Mouse (Mus musculus) C2C12 (cell line): ENCODE data around the gene Vmn1r194.

Experiments used
- CEBPB ChIP-seq: IDR thresholded peaks from one replicate; pipeline ENCODE4 v1.6.1; 2011; ENCODE audit warnings: low read depth, mild to moderate bottlenecking, control low read depth, moderate library complexity
- CTCF ChIP-seq: IDR thresholded peaks from one replicate; pipeline ENCODE4 v1.5.1; 2011; ENCODE audit not compliant: control insufficient read depth, insufficient read depth, insufficient read length
- MAX ChIP-seq: IDR thresholded peaks from one replicate; pipeline ENCODE4 v1.6.1; 2011; ENCODE audit warnings: mild to moderate bottlenecking, control low read depth
- MYOD1 ChIP-seq: IDR thresholded peaks from one replicate; pipeline ENCODE4 v1.6.1; 2011; ENCODE audit warnings: low read depth; ENCODE audit not compliant: control insufficient read depth, insufficient read length
- MYOG ChIP-seq: IDR thresholded peaks from one replicate; pipeline ENCODE4 v1.6.1; 2011; ENCODE audit not compliant: control insufficient read depth, insufficient read length; ENCODE audit errors: extremely low read depth
- USF1 ChIP-seq: IDR thresholded peaks from one replicate; pipeline ENCODE4 v1.6.1; 2011; ENCODE audit warnings: low read depth, mild to moderate bottlenecking, control low read depth, moderate library complexity

GRCm38 (mm10) chr13:22289620-22290019, 45.6 kb downstream of the Vmn1r194 start, which contains the start of gene Vmn1r196:
- TF ChIP-seq MAX (no peak), CTCF (no peak), USF1 (no peak), CEBPB (no peak), MYOD1 (no peak), MYOG (no peak)
